Mouse (Mus musculus): ENCODE measurements at regions not wholly inside any gene's neighbourhood (a gene's known extent, or its start where the extent isn't known, plus 50 kb on each side); places are given as distances from the start of the nearest gene placed in this dataset.

DNA sequence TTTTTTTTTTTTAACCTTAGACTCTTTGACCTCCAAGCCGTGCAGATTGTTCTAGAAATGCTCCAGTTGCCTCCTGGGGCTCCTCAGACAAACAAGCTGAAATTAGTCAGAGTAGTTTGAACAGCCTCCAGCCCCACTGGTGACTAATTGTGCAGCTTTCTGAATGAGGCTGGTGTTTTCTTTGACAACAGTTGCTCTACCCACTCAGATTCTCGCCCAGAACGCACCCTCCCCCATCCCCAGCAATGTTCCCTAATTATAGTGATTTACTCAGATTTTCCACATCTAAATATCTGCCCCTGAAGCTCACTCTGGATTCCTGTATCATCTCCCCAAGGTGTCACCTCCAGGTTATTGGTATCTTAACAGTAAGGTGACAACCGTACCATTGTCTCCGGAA is 76.4 kb upstream of the Rybp start:
- TF ChIP-seq ELF1 (IDR thresholded peaks at IDR 0.05; ENCODE audit: low read depth, low read length) (no peak), MAX (IDR thresholded peaks at IDR 0.05; ENCODE audit: low read length) (no peak), EP300 (IDR thresholded peaks at IDR 0.05; ENCODE audit: low read depth in 1 of 2, low read length in 2 of 2) (no peak), CTCF (IDR thresholded peaks at IDR 0.05 in 2 of 3, conservative IDR thresholded peaks at IDR 0.05 in 1 of 3; ENCODE audit: control insufficient read depth in 1 of 3, insufficient read depth in 1 of 3, low read depth in 2 of 3, low read length in 3 of 3, poor library complexity in 1 of 3, severe bottlenecking in 1 of 3) (no peak), TBP (IDR thresholded peaks at IDR 0.05; ENCODE audit: low read depth, low read length) (no peak), UBTF (IDR thresholded peaks at IDR 0.05; ENCODE audit: borderline replicate concordance, insufficient read depth, low read depth, low read length) (no peak), USF1 (IDR thresholded peaks at IDR 0.05; ENCODE audit: low read depth, low read length) (no peak), RCOR1 (IDR thresholded peaks at IDR 0.05; ENCODE audit: low read depth, low read length) (no peak)

Measured in MEL (cell line).